Mouse (Mus musculus) right cerebral cortex, postnatal 25 days (tissue): ENCODE data around the gene Itm2c.

Source experiments
- DNase-seq: peaks from one replicate; pipeline ENCODE4 v3.0.0; 2022

Gene Itm2c

GRCm38 (mm10) chr1:85935148-85935852, 41.2 kb downstream of the Itm2c start:
- no peak for DNase-seq

- no peak for DNase-seq
Measured at GRCm38 (mm10) chr1:85936265-85936664, 42.2 kb downstream of the Itm2c start.

GRCm38 (mm10) chr1:85937323-85937722, 43.2 kb downstream of the Itm2c start:
- DNase-seq, result no peak

DNA sequence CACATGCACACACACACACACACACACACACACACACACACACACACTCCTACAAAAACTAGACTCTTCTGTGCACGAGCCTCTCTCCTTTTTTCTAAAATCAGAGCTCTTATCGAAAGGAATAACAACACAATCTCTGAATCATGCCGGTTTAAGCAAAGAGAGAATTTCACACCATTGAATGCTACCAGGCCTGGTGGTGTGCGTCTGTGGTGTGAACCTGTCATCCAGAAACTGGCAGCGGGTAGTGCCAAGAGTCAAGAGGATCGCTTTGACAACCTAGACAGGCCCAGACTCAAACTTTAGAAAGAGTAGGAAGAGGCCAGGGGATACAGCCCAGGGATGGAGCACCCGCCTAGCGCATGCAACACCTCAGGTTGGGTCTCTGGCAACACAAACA, 48.2 kb downstream of the Itm2c start:
- no peak for DNase-seq

DNA sequence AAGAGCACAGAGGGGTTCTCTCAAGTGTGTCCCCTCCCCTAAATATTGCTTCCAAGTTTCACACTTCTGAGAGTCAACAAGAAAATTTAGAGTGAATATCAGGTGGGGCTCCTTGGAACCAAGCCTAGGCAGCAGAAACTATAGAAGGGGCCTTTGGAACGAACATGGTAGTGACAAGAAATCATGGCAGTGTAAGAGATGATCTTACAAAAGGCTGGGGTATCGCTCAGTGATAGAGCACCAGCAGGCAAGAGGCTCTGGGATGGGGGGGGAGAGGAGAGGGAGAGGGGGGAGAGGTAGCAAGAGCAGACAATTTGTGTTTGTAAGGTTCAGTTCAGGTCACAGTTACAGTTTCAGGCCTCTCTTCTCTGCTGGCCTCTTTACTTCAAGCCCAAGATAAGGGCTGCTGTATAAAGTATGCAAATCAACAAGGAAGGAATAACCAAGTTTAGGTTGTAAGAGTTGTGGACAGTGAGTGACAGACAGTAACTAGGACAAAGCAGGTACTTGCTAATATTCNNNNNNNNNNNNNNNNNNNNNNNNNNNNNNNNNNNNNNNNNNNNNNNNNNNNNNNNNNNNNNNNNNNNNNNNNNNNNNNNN, 55.1 kb downstream of the Itm2c start:
- DNase-seq, result no peak

GRCm38 (mm10) chr1:85955150-85955549, 61.1 kb downstream of the Itm2c start:
- no peak for DNase-seq

- DNase-seq, result no peak
Measured at GRCm38 (mm10) chr1:85957290-85957689, 63.2 kb downstream of the Itm2c start.

DNA sequence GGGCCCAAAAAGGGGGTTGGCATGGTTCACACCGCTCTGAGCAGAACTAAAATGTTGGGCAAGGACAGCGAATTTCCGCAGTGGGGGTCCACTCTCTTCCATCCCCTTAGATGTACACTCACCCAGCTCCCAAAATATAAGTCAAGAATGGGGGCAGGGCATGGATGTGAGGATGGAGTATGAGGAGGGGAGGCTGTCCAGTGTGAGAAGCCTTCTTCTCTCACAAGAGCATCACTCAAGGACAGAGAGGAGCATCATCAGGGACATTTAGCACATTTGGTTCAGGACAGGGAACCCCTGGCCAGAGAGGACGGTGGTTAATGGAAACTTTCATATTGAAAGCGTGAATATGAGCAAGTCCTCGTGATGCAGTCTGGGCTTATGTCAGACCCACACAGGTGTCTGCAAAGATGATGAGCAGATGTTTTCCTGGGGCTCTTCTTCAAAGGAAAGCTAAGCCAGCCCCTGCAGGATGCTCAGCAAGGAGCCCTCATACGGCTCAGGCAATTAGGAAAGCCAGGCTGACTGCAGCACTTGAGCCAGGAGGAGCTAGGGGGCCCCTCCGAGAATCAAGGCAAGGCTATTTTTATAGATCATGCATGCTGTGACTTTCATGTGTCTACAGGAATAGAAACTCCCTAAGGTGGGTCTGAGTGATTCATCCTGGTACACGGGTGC, 64.0 kb downstream of the Itm2c start:
- DNase-seq, result peak; percentile 64
